Mouse (Mus musculus) ES-Bruce4 (cell line): Measurements from ENCODE around the gene Skor1. TPM values are rescaled to one million over a fixed set of nuclear protein-coding genes. Genes with fewer than 3 reads are reported as not detected.
A peak's percentile ranks its signal among the peaks of the same experiment; 100 is the strongest.

ENCODE experiments used
- H3K27ac ChIP-seq: 2 replicates; pipeline ENCODE4 v1.5.1; 2012; ENCODE audit warnings: low read length, inconsistent platforms; ENCODE audit not compliant: insufficient read depth
- H3K27me3 ChIP-seq: 2 replicates; pipeline ENCODE4 v1.6.1; 2012; ENCODE audit warnings: mild to moderate bottlenecking, low read length, inconsistent platforms; ENCODE audit not compliant: control insufficient read depth, poor library complexity, insufficient read depth, severe bottlenecking
- H3K36me3 ChIP-seq: 2 replicates; pipeline ENCODE4 v1.6.1; 2012; ENCODE audit warnings: inconsistent platforms, mild to moderate bottlenecking, low read length, moderate library complexity; ENCODE audit not compliant: control insufficient read depth, poor library complexity, insufficient read depth, severe bottlenecking
- H3K4me1 ChIP-seq: one replicate; pipeline ENCODE4 v1.8.1; 2011; ENCODE audit warnings: low read length; ENCODE audit not compliant: control insufficient read depth, insufficient read depth
- H3K4me3 ChIP-seq: 2 replicates; pipeline ENCODE4 v1.5.1; 2011; ENCODE audit warnings: low read depth, mild to moderate bottlenecking, low read length
- H3K9ac ChIP-seq: 2 replicates; pipeline ENCODE4 v1.6.1; 2012; ENCODE audit warnings: low read depth, mild to moderate bottlenecking, inconsistent platforms; ENCODE audit not compliant: poor library complexity, severe bottlenecking
- H3K9me3 ChIP-seq: replicated peaks from 2 replicates; pipeline ENCODE4 v1.6.1; 2012; ENCODE audit warnings: mild to moderate bottlenecking, low read length, inconsistent platforms; ENCODE audit not compliant: control insufficient read depth, poor library complexity, insufficient read depth, severe bottlenecking
- CTCF ChIP-seq: IDR thresholded peaks from one replicate; pipeline ENCODE4 v1.8.1; 2011; ENCODE audit warnings: low read depth, low read length
- EP300 ChIP-seq: IDR thresholded peaks from 2 replicates; pipeline ENCODE4 v1.6.1; 2011; ENCODE audit warnings: low read depth, low read length; ENCODE audit not compliant: insufficient read depth
- POLR2A ChIP-seq: IDR thresholded peaks from one replicate; pipeline ENCODE4 v1.8.1; 2011; ENCODE audit warnings: low read length; ENCODE audit not compliant: insufficient read depth
- polyA plus RNA-seq: library from polyadenylated mRNA; stranded (reverse); fragments of >200 nt; gene quantifications from 2 replicates; pipeline ENCODE4 v1.2.4, GENCODE M21; 2011; ENCODE audit warnings: low read depth; ENCODE audit not compliant: missing spikeins, insufficient read depth, insufficient read length

Gene Skor1
- polyA plus RNA-seq, 1 experiment, result not detected

DNA sequence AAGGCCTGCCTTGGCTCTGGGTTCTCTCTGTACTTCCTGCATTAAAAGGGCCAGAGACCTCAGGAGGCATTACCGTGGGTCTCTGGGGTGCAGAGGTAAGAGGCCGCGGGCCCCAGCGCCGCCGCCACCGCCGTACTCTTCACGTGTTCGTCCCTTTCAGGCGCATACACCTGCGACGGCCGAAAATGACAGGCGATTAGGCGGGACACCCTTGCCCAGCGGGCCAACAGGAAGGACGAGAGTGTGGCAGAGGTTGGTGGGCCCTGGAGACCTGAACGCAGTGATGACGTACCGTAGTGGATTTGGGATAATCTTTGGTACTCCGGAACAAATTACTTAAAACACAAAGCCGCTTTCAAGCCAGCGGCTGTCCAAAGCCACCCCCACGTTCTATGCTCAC lies 5.5 kb downstream of the Skor1 start:
- no peak overlapping the region for H3K9ac ChIP-seq
- H3K4me1 ChIP-seq, result peaks cover 2% of the 10 kb centered on the region
- H3K27me3 ChIP-seq, result peaks cover 69% of the 10 kb centered on the region
- H3K4me3 ChIP-seq, result no peak overlapping the region
- H3K9me3 ChIP-seq, result no peaks in the 10 kb centered on the region
- TF ChIP-seq EP300, result no peak
- TF ChIP-seq CTCF, result no peak
- TF ChIP-seq POLR2A, result no peak
- no peaks in the 10 kb centered on the region for H3K36me3 ChIP-seq
- H3K27ac ChIP-seq, result no peak overlapping the region

DNA sequence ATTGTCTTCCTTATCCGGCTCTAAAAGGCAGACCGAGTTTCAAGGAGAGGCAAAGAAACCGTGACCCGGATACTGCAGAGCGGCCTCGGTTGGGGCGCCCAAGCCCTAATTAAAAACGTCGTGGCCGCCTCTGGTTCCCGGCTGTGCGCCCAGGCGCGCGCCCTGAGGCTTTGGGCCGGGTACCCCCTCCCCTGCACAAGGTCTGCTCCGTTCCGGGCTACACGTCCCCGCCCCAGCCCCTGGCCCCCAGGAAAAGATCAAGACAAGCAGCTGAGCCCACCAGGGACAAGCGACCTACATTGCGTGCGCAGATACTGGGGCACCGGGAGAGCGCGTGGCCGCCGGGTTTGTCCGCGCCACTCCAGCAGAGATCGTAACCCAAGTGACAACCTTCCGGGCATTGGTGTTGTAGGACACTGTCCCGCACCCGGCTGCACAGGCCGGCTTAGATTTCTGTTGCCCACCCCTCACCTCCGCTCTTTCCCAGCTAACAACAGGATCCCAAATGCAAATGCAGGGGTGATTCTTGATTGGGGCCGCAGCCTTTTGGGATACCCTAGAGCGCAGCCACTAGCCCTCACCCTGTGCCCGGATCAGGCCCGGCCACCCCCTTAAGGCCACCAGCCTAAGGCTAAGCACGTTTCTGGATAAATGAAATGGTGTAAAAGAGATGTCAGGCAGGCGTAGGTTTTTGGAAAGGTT lies 6.3 kb downstream of the Skor1 start:
- Histone ChIP-seq H3K4me3 (peak overlapping the region; percentile 25), H3K27ac (no peak overlapping the region), H3K9me3 (no peaks in the 10 kb centered on the region), H3K27me3 (peaks cover 65% of the 10 kb centered on the region), H3K36me3 (no peaks in the 10 kb centered on the region), H3K9ac (no peak overlapping the region), H3K4me1 (peaks cover 2% of the 10 kb centered on the region)
- no peak for TF ChIP-seq EP300

DNA sequence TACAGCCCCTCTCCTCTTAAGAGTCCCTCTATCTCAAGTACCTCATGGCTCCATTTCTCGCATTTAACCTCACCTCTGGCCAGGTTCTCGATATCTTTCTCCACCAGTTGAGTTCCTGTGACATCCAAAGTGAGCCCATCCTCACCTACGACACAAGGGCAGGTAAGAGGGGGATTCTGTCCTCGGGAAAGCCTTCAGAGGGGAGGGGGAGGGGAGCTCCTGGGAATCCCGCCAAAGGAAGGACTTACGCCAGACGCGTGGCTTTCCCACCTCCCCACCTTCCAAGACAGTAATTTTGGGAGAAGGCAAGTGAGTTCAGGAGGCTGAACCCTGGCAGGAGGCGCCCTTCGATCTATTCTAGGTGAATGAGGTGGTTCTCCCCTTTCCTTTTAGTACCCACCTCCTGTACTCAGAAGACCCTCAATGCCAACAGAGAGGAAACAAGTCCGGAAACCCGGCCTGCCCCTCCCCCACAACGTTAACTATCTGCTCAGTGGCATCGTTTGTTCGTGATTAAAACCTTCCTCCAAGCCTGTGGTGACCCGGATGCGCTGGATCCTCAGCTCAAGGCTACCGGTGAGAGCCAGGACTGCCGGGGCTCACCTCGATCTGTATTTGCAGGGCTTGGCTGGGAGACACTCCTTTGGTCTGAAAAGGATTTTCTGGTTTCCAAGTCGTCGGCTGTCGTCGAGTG lies 7.0 kb downstream of the Skor1 start:
- peaks cover 2% of the 10 kb centered on the region for H3K4me1 ChIP-seq
- H3K4me3 ChIP-seq, result peak overlapping the region; percentile 25; the same call in 1 of the 2 replicates
- peaks cover 59% of the 10 kb centered on the region for H3K27me3 ChIP-seq
- no peaks in the 10 kb centered on the region for H3K36me3 ChIP-seq
- H3K9ac ChIP-seq, result no peak overlapping the region
- TF ChIP-seq POLR2A, result no peak
- no peak for TF ChIP-seq EP300
- TF ChIP-seq CTCF, result no peak
- no peaks in the 10 kb centered on the region for H3K9me3 ChIP-seq
- no peak overlapping the region for H3K27ac ChIP-seq

DNA sequence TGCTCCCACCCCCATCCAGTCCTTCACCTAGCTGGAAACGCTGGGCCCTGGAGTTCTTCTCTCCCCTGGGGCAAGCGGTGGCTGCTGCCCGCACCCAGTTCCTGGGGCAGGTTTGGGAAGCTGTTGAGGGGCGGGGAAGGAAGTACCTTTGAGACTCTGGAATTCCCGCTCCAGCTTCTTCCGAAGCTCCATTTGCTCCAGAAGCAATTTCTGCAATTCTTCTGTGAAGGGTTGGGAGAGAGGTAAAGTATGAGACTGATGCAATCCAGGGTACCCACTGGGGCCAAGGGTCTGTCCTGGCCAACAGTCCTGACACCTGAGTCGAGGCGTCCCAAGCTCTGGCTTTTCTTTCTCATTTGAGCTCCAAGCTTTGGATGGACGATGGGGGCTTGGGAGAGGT lies 8.6 kb downstream of the Skor1 start:
- H3K9ac ChIP-seq, result no peak overlapping the region
- H3K4me1 ChIP-seq, result no peaks in the 10 kb centered on the region
- no peaks in the 10 kb centered on the region for H3K9me3 ChIP-seq
- H3K4me3 ChIP-seq, result no peak overlapping the region
- H3K36me3 ChIP-seq, result no peaks in the 10 kb centered on the region
- no peak overlapping the region for H3K27ac ChIP-seq
- TF ChIP-seq EP300 (no peak), CTCF (no peak), POLR2A (no peak)
- peaks cover 47% of the 10 kb centered on the region for H3K27me3 ChIP-seq

DNA sequence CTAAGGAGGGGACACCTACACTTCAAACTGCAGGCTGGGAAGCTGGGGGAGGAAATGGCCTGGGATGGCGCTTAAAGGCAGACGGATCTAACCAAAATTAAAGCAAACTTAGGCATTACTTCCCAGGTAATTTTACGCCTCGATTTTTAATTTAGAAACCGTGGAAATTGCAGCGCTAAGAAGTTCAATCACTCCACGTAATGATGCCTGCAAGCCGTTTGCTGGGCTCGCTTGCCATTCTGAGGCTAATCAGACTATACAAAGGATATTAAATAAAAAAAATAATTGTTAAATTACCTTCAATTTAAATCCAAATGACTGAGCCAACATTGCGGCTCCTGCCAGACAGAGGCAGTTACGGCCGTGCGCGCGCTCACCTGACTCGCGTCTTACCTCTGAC lies 9.1 kb downstream of the Skor1 start:
- H3K9me3 ChIP-seq, result no peaks in the 10 kb centered on the region
- H3K4me3 ChIP-seq, result no peak overlapping the region
- H3K9ac ChIP-seq, result no peak overlapping the region
- H3K27me3 ChIP-seq, result peaks cover 41% of the 10 kb centered on the region
- no peak overlapping the region for H3K27ac ChIP-seq
- TF ChIP-seq EP300, result no peak
- TF ChIP-seq CTCF, result no peak
- TF ChIP-seq POLR2A, result no peak
- no peaks in the 10 kb centered on the region for H3K36me3 ChIP-seq
- no peaks in the 10 kb centered on the region for H3K4me1 ChIP-seq

DNA sequence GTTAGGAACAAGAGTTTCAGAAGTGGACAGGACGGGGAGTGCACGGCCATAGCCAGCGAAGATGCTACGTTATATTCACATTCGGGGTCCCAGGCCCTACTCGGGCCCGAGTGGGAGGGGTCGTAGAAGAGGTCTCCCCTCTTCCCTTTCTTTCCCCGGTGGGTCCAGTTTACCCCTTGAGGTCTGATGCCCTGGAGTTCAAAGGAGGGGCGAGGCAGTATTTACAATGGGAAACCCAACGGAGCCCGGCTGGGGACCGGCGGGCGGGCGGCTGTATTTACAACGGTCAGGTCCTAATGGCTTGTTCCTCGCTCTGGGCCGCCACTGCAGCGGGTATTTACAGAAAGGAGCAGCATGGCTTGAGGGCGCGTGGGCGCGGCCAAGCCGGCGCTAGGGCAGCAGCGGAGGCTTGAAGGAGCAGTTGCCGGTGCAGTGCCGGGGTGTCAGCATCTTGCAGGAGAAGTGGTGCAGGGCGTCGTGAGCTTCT lies 10.2 kb downstream of the Skor1 start:
- peaks cover 37% of the 10 kb centered on the region for H3K27me3 ChIP-seq
- H3K9ac ChIP-seq, result no peak overlapping the region
- no peak overlapping the region for H3K27ac ChIP-seq
- H3K4me3 ChIP-seq, result peak overlapping the region; percentile 34; the same call in 1 of the 2 replicates
- TF ChIP-seq CTCF, result no peak
- no peaks in the 10 kb centered on the region for H3K9me3 ChIP-seq
- H3K36me3 ChIP-seq, result no peaks in the 10 kb centered on the region
- H3K4me1 ChIP-seq, result no peaks in the 10 kb centered on the region
